Mouse (Mus musculus) liver, embryonic 14.5 days (tissue): ENCODE results near the gene Gpr156. TPM values are rescaled to one million over a fixed set of nuclear protein-coding genes. Genes with fewer than 3 reads are reported as not detected.

Experiments
- ATAC-seq: fragments of 200-750 bp; cut with Nextera tagmentation; 2 replicates; pipeline ENCODE4 v1.8.0; 2017; ENCODE audit warnings: moderate number of reproducible peaks, mild to moderate bottlenecking, moderate library complexity; ENCODE audit not compliant: insufficient read depth
- DNase-seq, 3 experiments: peaks; one replicate each; pipeline ENCODE4 v3.0.0-alpha.2; 2012 to 2013; ENCODE audit warnings: low read depth in 3 of 3, low spot score in 3 of 3
- H3K27ac ChIP-seq: fragments of 300-500 bp; sonication (generic); 2 replicates; pipeline ENCODE4 v1.5.1; 2014; ENCODE audit warnings: moderate library complexity, mild to moderate bottlenecking, control low read depth, inconsistent platforms
- H3K27me3 ChIP-seq: fragments of 300-500 bp; sonication (generic); 2 replicates; pipeline ENCODE4 v1.6.1; 2014; ENCODE audit warnings: mild to moderate bottlenecking, low read length, moderate library complexity; ENCODE audit not compliant: control insufficient read depth, insufficient read depth
- H3K36me3 ChIP-seq: fragments of 300-500 bp; sonication (generic); replicated peaks from 2 replicates; pipeline ENCODE4 v1.6.1; 2014; ENCODE audit warnings: low read depth; ENCODE audit not compliant: control insufficient read depth, insufficient read depth
- H3K4me1 ChIP-seq, 2 experiments: fragments of 200-500 bp in 1 of 2; fragments of 300-500 bp in 1 of 2; sonication (generic) in 1 of 2; replicated peaks; 2 replicates each; pipeline ENCODE4 v1.6.1; 2012 to 2014; ENCODE audit warnings: antibody characterized with exemption in 1 of 2, inconsistent platforms in 1 of 2, low read length in 1 of 2; ENCODE audit not compliant: control insufficient read depth in 2 of 2, insufficient read depth in 2 of 2
- H3K4me2 ChIP-seq: fragments of 300-500 bp; sonication (generic); 2 replicates; pipeline ENCODE4 v1.6.1; 2014; ENCODE audit warnings: low read depth, mild to moderate bottlenecking, control low read depth, moderate library complexity
- H3K4me3 ChIP-seq, 2 experiments: fragments of 200-500 bp in 1 of 2; fragments of 300-500 bp in 1 of 2; sonication (generic) in 1 of 2; 2 replicates each; pipeline ENCODE4 v1.5.1; 2012 to 2014; ENCODE audit warnings: low read depth in 2 of 2, low read length in 2 of 2, mild to moderate bottlenecking in 2 of 2, control low read depth in 1 of 2, inconsistent platforms in 1 of 2, moderate library complexity in 1 of 2; ENCODE audit not compliant: insufficient read depth in 1 of 2
- H3K9ac ChIP-seq: fragments of 300-500 bp; sonication (generic); replicated peaks from 2 replicates; pipeline ENCODE4 v1.6.1; 2014; ENCODE audit warnings: mild to moderate bottlenecking, control low read depth, moderate library complexity
- H3K9me3 ChIP-seq: fragments of 300-500 bp; sonication (generic); 2 replicates; pipeline ENCODE4 v1.6.1; 2016; ENCODE audit warnings: low read length, mixed read lengths; ENCODE audit not compliant: control insufficient read depth
- CTCF ChIP-seq: IDR thresholded peaks from 2 replicates; pipeline ENCODE4 v1.5.1; 2016; ENCODE audit warnings: antibody characterized with exemption, low read depth, control low read depth
- EP300 ChIP-seq: IDR thresholded peaks from 2 replicates; pipeline ENCODE4 v1.6.1; 2016; ENCODE audit warnings: antibody characterized with exemption, low read depth
- WGBS: fragments of 180-500 bp; shearing (Covaris S2); extraction: QIAGEN DNeasy Blood & Tissue Kit; methylation state at CpG from one replicate; pipeline ENCODE4 v1.1.7; 2014; ENCODE audit not compliant: insufficient replicate concordance; 5-methylcytosine and 5-hydroxymethylcytosine counted together
- polyA plus RNA-seq, 2 experiments: library from polyadenylated mRNA; depleted of rRNA in 1 of 2; stranded (reverse) in 1 of 2; unstranded in 1 of 2; fragments of >200 nt; fragmentation: Nextera tagmentation in 1 of 2; extraction: Ambion mirVana in 1 of 2; gene quantifications; 2 replicates each; pipeline versions ENCODE4 v1.2.1 to v1.2.3; 2012 to 2014

Gene Gpr156
- polyA plus RNA-seq, 2 experiments, result 0.01 TPM; not detected in 1

- Histone ChIP-seq H3K27ac (no peak overlapping the region), H3K27me3 (no peaks in the 10 kb centered on the region), H3K9ac (no peak overlapping the region), H3K4me2 (no peak overlapping the region), H3K4me3 (no peak overlapping the region), H3K36me3 (no peaks in the 10 kb centered on the region), H3K9me3 (no peaks in the 10 kb centered on the region), H3K4me1 (peaks cover 0 to 3% of the 10 kb centered on the region in 2 experiments; a peak in 1 of 4 replicates)
- no peak for TF ChIP-seq EP300
- TF ChIP-seq CTCF, result 0 out of 2 replicates have a peak, but pooled peaks have one; percentile 25
- DNase-seq (no peak), ATAC-seq (no peak)
- 54% methylated on average over 10 of the region's 10 CpGs for WGBS
These were observed 74.5 kb downstream of the Gpr156 start for GRCm38 (mm10) chr16:37990553-37991344.

- Histone ChIP-seq H3K4me1 (peaks cover 0 to 3% of the 10 kb centered on the region in 2 experiments; a peak in 1 of 4 replicates), H3K4me2 (no peak overlapping the region), H3K9me3 (no peaks in the 10 kb centered on the region), H3K4me3 (no peak overlapping the region), H3K9ac (no peak overlapping the region), H3K27me3 (no peaks in the 10 kb centered on the region), H3K36me3 (no peaks in the 10 kb centered on the region), H3K27ac (no peak overlapping the region)
- ATAC-seq (no peak), DNase-seq (no peak)
- WGBS, result 38% methylated on average over 8 of the region's 8 CpGs
- no peak for TF ChIP-seq EP300
- no peak for TF ChIP-seq CTCF
These were observed 76.5 kb downstream of the Gpr156 start for GRCm38 (mm10) chr16:37992806-37993205.

- Histone ChIP-seq H3K4me2 (peak overlapping the region; percentile 8; the same call in 1 of the 2 replicates), H3K9ac (no peak overlapping the region), H3K27me3 (no peaks in the 10 kb centered on the region), H3K9me3 (no peaks in the 10 kb centered on the region), H3K36me3 (no peaks in the 10 kb centered on the region), H3K27ac (no peak overlapping the region), H3K4me3 (no peak overlapping the region), H3K4me1 (peaks cover 0 to 3% of the 10 kb centered on the region in 2 experiments; a peak in 1 of 4 replicates)
- peak; percentile 4 to 28 (median 17) for DNase-seq
- ATAC-seq, result no peak
- TF ChIP-seq CTCF (peak; percentile 76), EP300 (no peak)
- WGBS, result 8% methylated on average over 12 of the region's 12 CpGs
These were observed 78.4 kb downstream of the Gpr156 start for GRCm38 (mm10) chr16:37994647-37995046.

- no peaks in the 10 kb centered on the region for H3K27me3 ChIP-seq
- 60% methylated on average over 4 of the region's 4 CpGs for WGBS
- DNase-seq, result no peak
These were observed 81.5 kb downstream of the Gpr156 start for GRCm38 (mm10) chr16:37997771-37998170.

GRCm38 (mm10) chr16:37999762-38000161, 83.5 kb downstream of the Gpr156 start:
- Histone ChIP-seq H3K27ac (no peak overlapping the region), H3K4me1 (peaks cover 0 to 2% of the 10 kb centered on the region in 2 experiments; a peak in 1 of 4 replicates), H3K4me2 (no peak overlapping the region), H3K36me3 (no peaks in the 10 kb centered on the region), H3K9ac (no peak overlapping the region), H3K4me3 (no peak overlapping the region), H3K27me3 (no peaks in the 10 kb centered on the region), H3K9me3 (no peaks in the 10 kb centered on the region)
- no peak for DNase-seq
- no peak for ATAC-seq
- TF ChIP-seq CTCF (no peak), EP300 (no peak)
- 40% methylated on average over 1 of the region's 1 CpGs for WGBS

More at GRCm38 (mm10) chr16:37997771-37998170, 81.5 kb downstream of the Gpr156 start:
- no peak overlapping the region for H3K9ac ChIP-seq
- H3K36me3 ChIP-seq, result no peaks in the 10 kb centered on the region
- no peak overlapping the region for H3K27ac ChIP-seq
- no peak overlapping the region for H3K4me3 ChIP-seq
- ATAC-seq, result no peak
- H3K9me3 ChIP-seq, result no peaks in the 10 kb centered on the region
- H3K4me1 ChIP-seq, result peaks cover 0 to 3% of the 10 kb centered on the region in 2 experiments; a peak in 1 of 4 replicates
- TF ChIP-seq CTCF (no peak), EP300 (no peak)
- no peak overlapping the region for H3K4me2 ChIP-seq
